Mouse (Mus musculus): ENCODE measurements at regions not wholly inside any gene's neighbourhood (a gene's known extent, or its start where the extent isn't known, plus 50 kb on each side); places are given as distances from the start of the nearest gene placed in this dataset.

DNA sequence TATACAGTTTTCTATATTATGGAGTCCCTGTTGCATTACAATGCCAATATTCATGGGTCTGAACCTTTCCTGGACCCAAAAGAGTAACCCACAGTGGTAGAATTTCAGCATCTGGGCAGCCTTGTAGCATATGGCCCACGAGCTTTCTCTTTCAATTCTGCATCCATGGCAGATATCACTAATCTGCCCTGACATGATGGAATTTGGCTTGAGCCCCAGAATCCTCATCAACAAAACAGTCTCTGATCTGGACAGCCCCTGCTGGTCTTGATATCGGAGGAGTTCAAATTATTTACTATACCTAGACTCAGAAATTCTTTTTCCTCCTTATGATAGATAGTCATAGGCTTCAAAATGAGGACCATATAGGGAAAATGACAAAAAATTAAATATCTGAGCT, 139.1 kb upstream of the Gk2 start:
- H3K27me3 ChIP-seq (ENCODE audit: control insufficient read depth, insufficient read depth, low read length), result no peaks in the 10 kb centered on the region
- intact Hi-C loops (cut with DNase I), result loop anchor here (10.0 kb wide), 1 partner anchor 261 kb away; no protein-coding TSS in a partner anchor
- no peaks in the 10 kb centered on the region for H3K79me2 ChIP-seq (replicated peaks; ENCODE audit: control insufficient read depth, insufficient read depth, low read length)
- 68% methylated on average over 2 of the region's 2 CpGs for WGBS
- H3K4me3 ChIP-seq, result no peak overlapping the region
- no peak overlapping the region for H3K9ac ChIP-seq (ENCODE audit: low read depth, low read length)
- no peak for DNase-seq
- TF ChIP-seq EP300 (IDR thresholded peaks at IDR 0.05; ENCODE audit: insufficient read depth, low read depth, low read length), result no peak
- TF ChIP-seq POLR2A (IDR thresholded peaks at IDR 0.05; ENCODE audit: insufficient read depth, low read depth, low read length), result no peak
- TF ChIP-seq CTCF (IDR thresholded peaks at IDR 0.05), result no peak
- H3K27ac ChIP-seq, result no peak overlapping the region
- H3K36me3 ChIP-seq (ENCODE audit: control insufficient read depth, insufficient read depth, low read length), result no peaks in the 10 kb centered on the region
- H3K4me1 ChIP-seq (ENCODE audit: control insufficient read depth, insufficient read depth, low read length), result no peaks in the 10 kb centered on the region

DNA sequence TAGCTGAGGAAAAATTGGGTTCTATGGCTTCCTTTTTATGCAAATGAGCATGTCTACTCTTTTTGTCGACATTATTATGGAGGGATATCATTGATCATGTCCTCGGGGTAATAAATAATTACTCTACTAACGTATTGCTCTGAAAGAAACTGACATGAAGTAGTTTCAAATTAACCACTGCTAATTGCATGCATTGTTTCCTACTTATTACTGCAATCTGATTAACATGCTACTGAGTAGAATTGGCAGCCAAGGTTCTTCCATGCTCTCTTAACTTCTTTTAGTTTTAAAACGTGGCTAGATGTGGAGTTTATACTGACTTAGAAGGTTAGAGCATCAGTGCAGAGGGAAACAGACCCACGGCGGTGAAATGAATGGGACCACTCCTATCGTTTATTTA, 137.3 kb upstream of the Gk2 start:
- Histone ChIP-seq H3K27me3 (ENCODE audit: control insufficient read depth, insufficient read depth, low read length) (no peaks in the 10 kb centered on the region), H3K79me2 (replicated peaks; ENCODE audit: control insufficient read depth, insufficient read depth, low read length) (no peaks in the 10 kb centered on the region), H3K36me3 (ENCODE audit: control insufficient read depth, insufficient read depth, low read length) (no peaks in the 10 kb centered on the region), H3K27ac (no peak overlapping the region), H3K4me3 (no peak overlapping the region), H3K9ac (ENCODE audit: low read depth, low read length) (no peak overlapping the region), H3K4me1 (ENCODE audit: control insufficient read depth, insufficient read depth, low read length) (no peaks in the 10 kb centered on the region)
- no peak for TF ChIP-seq EP300 (IDR thresholded peaks at IDR 0.05; ENCODE audit: insufficient read depth, low read depth, low read length)
- TF ChIP-seq POLR2A (IDR thresholded peaks at IDR 0.05; ENCODE audit: insufficient read depth, low read depth, low read length), result no peak
- TF ChIP-seq CTCF (IDR thresholded peaks at IDR 0.05), result no peak
- 72% methylated on average over 7 of the region's 7 CpGs for WGBS
- no peak for DNase-seq
- intact Hi-C loops (cut with DNase I), result loop anchor here (10.0 kb wide), 1 partner anchor 259 kb away; no protein-coding TSS in a partner anchor

DNA sequence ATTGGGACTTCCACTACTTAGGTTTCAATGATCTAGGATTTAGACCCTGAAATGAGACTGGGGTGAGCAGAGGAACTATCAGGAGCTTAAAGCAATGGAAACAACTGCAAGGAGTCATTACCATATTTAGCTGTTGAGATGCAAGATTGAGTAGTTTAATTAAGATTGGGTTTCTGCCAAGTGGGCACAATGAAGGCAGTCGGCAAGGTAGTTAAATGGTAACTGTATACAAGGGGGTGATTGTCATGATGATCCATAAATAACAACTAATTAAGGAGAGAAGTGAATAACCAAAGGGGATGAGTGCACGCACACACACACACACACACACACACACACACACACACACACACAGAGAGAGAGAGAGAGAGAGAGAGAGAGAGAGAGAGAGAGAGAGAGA, 125.7 kb upstream of the Gk2 start:
- intact Hi-C loops (cut with DNase I), result no loop called here
- Histone ChIP-seq H3K9ac (ENCODE audit: low read depth, low read length) (no peak overlapping the region), H3K79me2 (replicated peaks; ENCODE audit: control insufficient read depth, insufficient read depth, low read length) (no peaks in the 10 kb centered on the region), H3K4me3 (no peak overlapping the region), H3K27ac (no peak overlapping the region), H3K4me1 (ENCODE audit: control insufficient read depth, insufficient read depth, low read length) (no peaks in the 10 kb centered on the region), H3K27me3 (ENCODE audit: control insufficient read depth, insufficient read depth, low read length) (no peaks in the 10 kb centered on the region), H3K36me3 (ENCODE audit: control insufficient read depth, insufficient read depth, low read length) (no peaks in the 10 kb centered on the region)
- TF ChIP-seq CTCF (IDR thresholded peaks at IDR 0.05) (no peak), POLR2A (IDR thresholded peaks at IDR 0.05; ENCODE audit: insufficient read depth, low read depth, low read length) (no peak)
- DNase-seq, result no peak
- WGBS, result 86% methylated on average over 2 of the region's 2 CpGs

DNA sequence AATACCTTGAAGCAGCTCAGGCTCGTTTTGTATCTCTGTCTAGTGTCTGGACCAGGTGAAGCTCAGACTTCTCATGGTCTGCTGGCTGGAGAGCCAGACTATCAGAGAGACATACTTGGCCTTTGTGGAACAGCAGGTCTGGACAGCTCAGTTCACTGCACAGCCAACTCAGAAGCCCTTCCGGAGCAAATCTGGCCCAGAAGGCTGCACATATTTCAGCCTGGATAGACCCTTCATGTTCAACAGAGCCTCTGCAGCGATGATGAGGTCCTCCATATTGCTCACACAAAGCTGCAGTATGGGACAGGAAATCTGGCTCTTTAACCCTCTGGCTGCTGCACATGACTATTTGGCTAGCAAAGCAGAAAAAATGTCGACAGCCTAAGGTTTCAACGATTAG, 108.7 kb upstream of the Gk2 start:
- H3K27me3 ChIP-seq (ENCODE audit: control insufficient read depth, insufficient read depth, low read length), result no peaks in the 10 kb centered on the region
- no peak for DNase-seq
- intact Hi-C loops (cut with DNase I), result no loop called here
- TF ChIP-seq EP300 (IDR thresholded peaks at IDR 0.05; ENCODE audit: insufficient read depth, low read depth, low read length), result no peak
- no peak for TF ChIP-seq POLR2A (IDR thresholded peaks at IDR 0.05; ENCODE audit: insufficient read depth, low read depth, low read length)
- no peak for TF ChIP-seq CTCF (IDR thresholded peaks at IDR 0.05)
- H3K4me1 ChIP-seq (ENCODE audit: control insufficient read depth, insufficient read depth, low read length), result no peaks in the 10 kb centered on the region
- no peak overlapping the region for H3K4me3 ChIP-seq
- no peak overlapping the region for H3K9ac ChIP-seq (ENCODE audit: low read depth, low read length)
- WGBS, result 59% methylated on average over 5 of the region's 5 CpGs
- H3K36me3 ChIP-seq (ENCODE audit: control insufficient read depth, insufficient read depth, low read length), result no peaks in the 10 kb centered on the region
- H3K27ac ChIP-seq, result no peak overlapping the region
- H3K79me2 ChIP-seq (replicated peaks; ENCODE audit: control insufficient read depth, insufficient read depth, low read length), result no peaks in the 10 kb centered on the region

DNA sequence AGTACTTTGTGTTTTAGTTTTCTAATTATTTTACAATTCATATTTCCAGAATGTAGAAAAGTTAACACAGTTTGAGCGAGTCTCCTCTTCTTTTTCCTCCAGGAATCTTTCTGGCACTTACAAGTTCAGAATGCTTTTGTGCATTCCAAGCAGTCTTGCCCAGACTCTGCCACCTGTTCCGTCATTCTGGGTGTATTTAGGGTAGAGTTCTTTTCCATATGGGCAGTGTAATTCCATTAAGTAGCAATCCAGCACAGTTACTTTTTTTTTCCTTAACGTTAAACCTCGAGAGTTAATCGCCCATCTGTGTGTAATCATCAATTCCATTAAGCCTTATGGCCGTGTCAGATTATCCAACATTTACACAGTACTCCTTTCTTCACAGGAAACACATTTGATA, 106.9 kb upstream of the Gk2 start:
- intact Hi-C loops (cut with DNase I), result no loop called here

DNA sequence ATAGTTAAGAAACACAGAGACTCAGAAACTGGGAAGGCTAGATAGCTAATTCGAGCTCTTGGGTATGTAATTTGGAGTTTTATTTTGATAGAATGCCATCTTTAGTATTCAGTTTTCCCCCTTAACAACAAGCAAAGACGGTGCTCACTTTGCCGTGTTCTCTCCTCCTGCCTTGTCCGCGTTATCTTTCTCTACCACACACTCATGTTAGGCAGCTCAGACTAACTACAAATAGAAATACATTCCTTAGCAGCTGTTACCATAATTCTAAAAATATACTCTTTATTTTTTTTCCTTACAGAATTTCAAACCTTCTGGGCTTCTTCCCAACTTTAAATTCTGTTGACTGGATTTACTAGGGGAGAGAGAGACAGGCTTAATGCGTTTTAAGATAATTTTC, 97.5 kb upstream of the Gk2 start:
- 39% methylated on average over 6 of the region's 6 CpGs for WGBS
- no peak overlapping the region for H3K27ac ChIP-seq
- intact Hi-C loops (cut with DNase I), result no loop called here

More for the DNA sequence above, 106.9 kb upstream of the Gk2 start:
- TF ChIP-seq CTCF (IDR thresholded peaks at IDR 0.05), result no peak
- no peak for TF ChIP-seq POLR2A (IDR thresholded peaks at IDR 0.05; ENCODE audit: insufficient read depth, low read depth, low read length)
- no peak for TF ChIP-seq EP300 (IDR thresholded peaks at IDR 0.05; ENCODE audit: insufficient read depth, low read depth, low read length)
- 73% methylated on average over 6 of the region's 6 CpGs for whole genome bisulfite sequencing
- H3K27ac ChIP-seq, result no peak overlapping the region
- DNase-seq, result no peak
- H3K4me3 ChIP-seq, result no peak overlapping the region
- H3K27me3 ChIP-seq (ENCODE audit: control insufficient read depth, insufficient read depth, low read length), result no peaks in the 10 kb centered on the region
- H3K9ac ChIP-seq (ENCODE audit: low read depth, low read length), result no peak overlapping the region
- no peaks in the 10 kb centered on the region for H3K79me2 ChIP-seq (replicated peaks; ENCODE audit: control insufficient read depth, insufficient read depth, low read length)
- no peaks in the 10 kb centered on the region for H3K36me3 ChIP-seq (ENCODE audit: control insufficient read depth, insufficient read depth, low read length)
- H3K4me1 ChIP-seq (ENCODE audit: control insufficient read depth, insufficient read depth, low read length), result no peaks in the 10 kb centered on the region

More for the DNA sequence above, 97.5 kb upstream of the Gk2 start:
- DNase-seq, result no peak
- peaks cover 1% of the 10 kb centered on the region for H3K4me1 ChIP-seq (ENCODE audit: control insufficient read depth, insufficient read depth, low read length)
- H3K27me3 ChIP-seq (ENCODE audit: control insufficient read depth, insufficient read depth, low read length), result no peaks in the 10 kb centered on the region
- no peak for TF ChIP-seq POLR2A (IDR thresholded peaks at IDR 0.05; ENCODE audit: insufficient read depth, low read depth, low read length)
- no peak for TF ChIP-seq CTCF (IDR thresholded peaks at IDR 0.05)
- no peak for TF ChIP-seq EP300 (IDR thresholded peaks at IDR 0.05; ENCODE audit: insufficient read depth, low read depth, low read length)
- H3K79me2 ChIP-seq (replicated peaks; ENCODE audit: control insufficient read depth, insufficient read depth, low read length), result no peaks in the 10 kb centered on the region
- no peaks in the 10 kb centered on the region for H3K36me3 ChIP-seq (ENCODE audit: control insufficient read depth, insufficient read depth, low read length)
- no peak overlapping the region for H3K9ac ChIP-seq (ENCODE audit: low read depth, low read length)
- no peak overlapping the region; the same call in 1 of the 2 replicates for H3K4me3 ChIP-seq

Measured in heart, adult 2 months (tissue).